Mouse (Mus musculus) bone marrow macrophage, adult 2 months (primary cell): ENCODE data around the gene Fbxo6.

Experiments
- CTCF ChIP-seq: IDR thresholded peaks from 2 replicates; pipeline ENCODE4 v1.5.1; 2012; ENCODE audit warnings: low read depth, mild to moderate bottlenecking, low read length, moderate library complexity
- POLR2A ChIP-seq: IDR thresholded peaks from 2 replicates; pipeline ENCODE4 v1.6.1; 2012; ENCODE audit warnings: mild to moderate bottlenecking, low read depth, low read length, borderline replicate concordance

- TF ChIP-seq CTCF (no peak), POLR2A (no peak)
Measured at GRCm38 (mm10) chr4:148150242-148150641, 1.7 kb downstream of the Fbxo6 start.
